Mouse (Mus musculus) left cerebral cortex, postnatal 25 days (tissue): ENCODE measurements around the gene Gm5617. TPM values are rescaled to one million over a fixed set of nuclear protein-coding genes. Genes with fewer than 3 reads are reported as not detected.
A peak's percentile ranks its signal among the peaks of the same experiment; 100 is the strongest.
"Not testable (repeated sequence)": the region's sequence is repeated elsewhere in the genome, so short reads cannot be mapped to it uniquely, and the experiment has no call there.

Experiments
- DNase-seq, 2 experiments: peaks; one replicate each; pipeline ENCODE4 v3.0.0; 2022; ENCODE audit warnings: low spot score in 2 of 2, mixed read lengths in 1 of 2
- intact Hi-C: fragments of 180-260 bp; cut with DNase I; formaldehyde crosslinking; loops from one replicate; pipeline ENCODE4 v1.15.1; 2025
- total RNA-seq, 2 experiments: library from RNA; stranded (reverse); gene quantifications; 2 replicates each; pipeline ENCODE4 v1.2.3; 2021

Gene Gm5617
- 10 to 100 TPM; 11.2 to 12.0 TPM for total RNA-seq

DNA sequence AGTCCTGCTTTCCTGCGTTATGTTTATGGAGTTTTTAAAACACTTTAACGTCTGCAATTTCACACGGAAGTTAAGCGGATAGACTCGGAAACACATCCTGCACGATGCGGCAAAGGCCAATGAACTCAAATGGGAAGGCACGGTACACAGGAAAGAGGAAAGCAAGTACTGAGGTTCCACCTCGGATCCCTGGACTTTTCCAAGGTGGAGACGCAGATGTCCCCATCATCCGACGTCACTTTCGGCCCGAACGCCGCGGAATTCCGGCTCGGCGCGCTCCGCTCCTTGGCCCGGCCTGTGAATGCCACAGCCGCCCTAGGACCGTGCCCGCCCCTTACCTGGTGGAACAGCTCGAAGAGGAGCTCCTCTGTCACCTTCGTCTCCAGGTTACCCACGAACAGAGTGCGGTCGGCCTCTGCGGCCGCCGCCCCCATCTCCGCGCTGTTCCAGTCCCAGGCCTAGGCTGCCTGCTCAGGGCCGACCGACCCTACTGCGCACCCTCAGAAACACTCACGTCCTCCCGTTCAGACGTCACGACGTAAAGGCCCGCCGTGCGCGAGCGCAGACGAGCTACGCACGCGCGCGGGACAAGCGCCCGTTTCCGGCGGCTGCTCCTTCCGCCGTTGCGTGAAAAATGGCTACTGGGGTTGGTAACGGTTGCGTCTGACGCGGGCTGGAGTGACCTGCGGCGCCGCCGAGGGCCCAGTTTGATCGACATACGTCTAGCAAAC is at the start of gene Gm5617, which contains the start of gene Rbm7:
Gene Gm5617 (plus strand): TSS at position 626 of the 731 bp plus-strand sequence.
Gene Rbm7 (minus strand): TSS at position 483 of the 731 bp plus-strand sequence.
- peak; percentile 93 to 97 for DNase-seq
- intact Hi-C loops = loop anchor here (1.0 to 2.0 kb wide), 2 partner anchors 15 to 64 kb away; partner anchors contain the start of gene Rexo2

DNA sequence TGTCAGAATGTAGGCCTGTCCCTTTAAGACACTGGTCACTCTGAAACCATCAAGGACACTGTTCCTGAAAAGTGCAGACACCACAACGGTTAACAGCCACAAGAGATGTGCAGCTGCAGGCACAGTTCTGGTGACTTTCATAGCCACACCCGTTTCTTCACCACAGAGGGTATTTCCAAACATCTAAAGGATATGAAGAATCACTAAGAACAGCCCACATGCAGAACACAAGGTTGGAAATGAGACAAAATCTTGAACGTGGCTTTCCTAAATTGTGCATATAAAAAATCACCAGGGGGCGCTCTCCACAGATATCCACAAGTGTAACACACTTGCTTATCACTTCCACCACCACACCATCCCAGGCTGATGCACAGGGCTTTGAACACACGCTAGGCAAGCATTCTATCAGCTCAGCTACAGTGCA is 47.4 kb upstream of the Gm5617 start:
- intact Hi-C loops = loop anchor here (10.0 kb wide), 1 partner anchor 137 kb away; no protein-coding TSS in a partner anchor
- peak in 1 of 2 experiments; percentile 19 for DNase-seq

DNA sequence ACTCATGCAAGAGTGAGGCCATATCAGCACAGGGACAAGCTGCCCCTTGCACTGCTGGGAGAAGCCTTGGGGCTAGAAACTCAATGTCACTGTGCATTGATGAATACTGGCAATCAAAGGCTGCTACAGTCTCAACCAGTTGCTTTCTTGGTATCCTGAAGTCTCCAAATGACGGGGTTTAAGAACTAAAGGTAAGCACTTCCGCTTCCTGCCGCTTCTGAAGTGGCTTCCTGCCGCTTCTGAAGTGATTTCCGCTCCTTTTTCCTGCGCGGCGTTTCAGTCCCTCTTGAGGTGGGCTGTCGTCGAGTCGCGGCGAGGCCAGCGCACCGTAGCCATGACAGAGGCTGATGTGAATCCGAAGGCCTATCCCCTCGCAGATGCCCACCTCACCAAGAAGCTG is 45.2 kb upstream of the Gm5617 start:
- intact Hi-C loops = no loop called here

DNA sequence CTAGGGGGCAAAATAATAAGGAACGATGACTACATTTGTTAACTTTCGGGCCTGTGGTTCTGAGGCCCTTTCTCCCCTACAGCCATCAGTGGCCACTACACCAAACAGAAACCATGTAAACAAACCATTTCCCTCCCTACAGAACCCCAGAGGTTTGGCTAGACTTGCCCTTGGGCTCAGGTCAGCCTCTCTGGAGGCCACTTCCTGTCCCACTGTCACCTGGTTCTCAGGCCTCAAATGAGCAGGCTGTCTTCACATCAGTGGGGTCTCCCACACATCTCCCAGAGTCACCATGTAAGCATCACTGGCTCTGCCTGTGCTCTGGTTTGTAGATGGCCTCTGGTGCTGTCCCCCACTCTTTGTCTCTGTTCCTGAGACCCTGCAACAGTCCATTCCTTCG is 39.3 kb upstream of the Gm5617 start:
- DNase-seq = no peak
- intact Hi-C loops = no loop called here

More for the DNA sequence above, 45.2 kb upstream of the Gm5617 start:
- DNase-seq = no peak

DNA sequence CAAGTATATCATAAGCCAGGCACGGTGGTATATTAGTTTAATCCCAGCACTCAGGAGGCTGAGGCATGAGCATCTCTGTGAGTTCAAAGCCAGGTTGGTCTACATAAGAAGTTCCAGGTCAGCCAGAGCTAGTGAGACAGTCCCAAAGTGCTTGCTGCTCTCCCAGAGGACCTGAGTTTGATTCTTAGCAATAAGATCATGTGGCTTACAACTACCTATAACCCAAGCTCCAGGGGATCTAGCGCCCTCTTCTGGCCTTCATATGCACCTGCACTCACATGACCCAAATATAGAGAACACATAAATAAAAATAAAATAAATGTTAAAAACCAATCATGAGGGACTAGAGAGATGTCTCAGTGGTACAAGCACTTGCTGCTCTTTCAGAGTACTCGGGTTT is 36.4 kb upstream of the Gm5617 start:
- intact Hi-C loops = no loop called here
- DNase-seq = no peak

DNA sequence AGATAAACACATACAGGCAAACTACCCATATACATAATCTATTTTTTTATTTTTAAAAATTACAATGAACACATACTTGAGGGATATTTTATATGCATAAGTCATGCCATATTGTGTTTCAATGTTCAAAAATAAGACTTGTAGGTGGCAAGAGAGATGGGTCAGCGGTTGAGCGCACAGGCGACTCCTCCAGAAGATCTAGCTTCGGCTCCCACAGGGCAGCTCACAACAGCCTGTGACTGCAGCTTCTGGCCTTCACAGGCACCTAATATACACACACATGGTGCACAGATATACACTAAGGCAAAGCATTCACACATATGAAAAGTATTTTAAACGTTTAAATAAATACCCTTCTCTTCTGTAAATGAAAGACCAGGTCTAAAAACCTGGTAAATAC is 35.9 kb upstream of the Gm5617 start:
- intact Hi-C loops = no loop called here
- DNase-seq = no peak

DNA sequence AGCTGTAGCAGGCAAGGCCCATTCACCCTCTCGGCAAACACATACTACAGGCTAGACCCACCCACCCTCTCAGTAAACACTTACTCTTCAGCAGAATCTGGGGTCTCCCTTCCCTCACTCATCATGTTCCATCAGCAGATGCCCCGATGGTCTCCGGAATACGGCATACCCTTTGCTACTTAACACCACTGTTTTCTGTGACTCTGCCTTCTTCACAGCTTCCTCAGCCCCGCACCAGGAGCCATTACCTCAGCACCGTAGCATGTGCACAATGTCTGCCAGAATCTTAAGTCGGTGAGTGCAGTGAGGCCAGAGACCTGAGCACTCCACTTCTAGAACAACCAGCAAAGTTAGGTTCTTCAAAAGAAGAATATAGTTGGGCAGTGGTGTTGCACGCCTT is 34.5 kb upstream of the Gm5617 start:
- no peak for DNase-seq
- intact Hi-C loops = no loop called here

DNA sequence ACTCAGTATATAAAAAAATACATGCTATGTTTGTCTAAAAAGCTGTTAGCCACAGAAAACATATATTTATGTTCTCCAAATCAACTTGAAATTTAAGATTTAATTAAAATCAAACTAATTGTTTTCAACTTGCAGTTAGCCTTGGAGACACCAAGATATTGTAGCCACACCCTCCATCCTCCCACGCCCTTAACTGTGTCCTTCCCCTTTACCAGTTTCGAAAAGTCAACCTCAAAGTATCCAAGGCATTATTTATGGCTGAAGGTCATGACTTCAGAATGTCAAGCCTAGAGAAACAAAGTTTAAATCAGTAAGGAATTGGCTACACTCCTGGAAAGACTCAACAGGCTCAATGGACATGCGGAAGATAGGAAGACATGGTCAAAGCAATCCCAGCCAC is 33.7 kb upstream of the Gm5617 start:
- intact Hi-C loops = no loop called here
- no peak for DNase-seq

DNA sequence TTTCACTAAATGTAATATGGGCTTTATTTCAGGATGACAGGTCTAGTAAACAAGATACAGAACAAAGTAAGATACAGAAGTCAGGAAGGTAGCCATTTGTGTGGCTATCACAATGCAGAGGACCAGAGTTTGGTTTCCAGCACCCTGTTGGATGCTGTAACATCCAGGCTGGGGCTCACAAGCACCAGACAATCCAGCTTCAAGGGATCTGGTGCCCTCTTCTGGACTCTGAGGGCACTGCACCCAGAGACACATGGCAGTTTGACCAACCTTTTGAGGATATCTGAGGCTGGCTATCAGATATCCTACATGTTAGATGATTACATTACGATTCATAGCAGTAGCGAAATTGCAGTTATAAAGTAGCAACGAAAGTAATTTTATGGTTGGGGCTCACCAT is 29.6 kb upstream of the Gm5617 start:
- intact Hi-C loops = loop anchor here (2.0 kb wide), 1 partner anchor 93 kb away; no protein-coding TSS in a partner anchor
- no peak for DNase-seq

DNA sequence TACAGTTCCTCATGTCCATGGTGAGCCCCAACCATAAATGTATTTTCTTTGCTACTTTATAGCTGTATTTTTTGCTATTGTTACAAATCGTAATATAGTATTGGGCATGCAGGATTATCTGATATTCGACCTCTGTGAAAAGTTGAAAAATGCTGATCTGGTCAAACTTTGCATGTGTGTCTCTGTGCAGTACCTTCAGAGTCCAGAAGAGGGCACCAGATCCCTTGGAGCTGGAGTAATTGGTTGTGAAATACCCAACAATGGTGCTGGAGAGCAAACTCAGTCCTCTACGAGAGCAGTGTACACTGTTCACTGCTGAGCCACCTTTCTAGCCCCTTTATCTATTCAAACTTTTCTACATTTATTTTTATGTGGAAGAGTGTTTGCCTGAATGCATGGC is 28.4 kb upstream of the Gm5617 start:
- intact Hi-C loops = loop anchor here (2.0 kb wide), 1 partner anchor 92 kb away; no protein-coding TSS in a partner anchor
- peak; percentile 35 to 46 for DNase-seq

DNA sequence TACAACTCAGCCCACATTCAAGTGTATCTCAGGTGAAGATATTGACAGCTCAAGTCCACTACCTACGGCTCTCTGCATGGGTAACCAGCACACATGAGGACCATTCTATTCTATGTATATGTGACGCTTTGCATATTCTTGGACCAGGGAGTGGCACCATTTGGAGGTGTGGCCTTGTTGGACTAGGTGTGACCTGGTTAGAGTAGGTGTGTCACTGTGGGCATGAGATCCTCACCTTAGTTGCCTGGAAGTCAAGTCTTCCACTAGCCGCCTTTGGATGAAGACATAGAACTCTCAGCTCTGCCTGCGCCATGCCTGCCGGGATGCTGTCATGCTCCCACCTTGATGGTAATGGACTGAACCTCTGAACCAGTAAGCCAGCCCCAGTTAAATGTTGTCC is 27.8 kb upstream of the Gm5617 start:
- intact Hi-C loops = loop anchor here (2.0 kb wide), 1 partner anchor 91 kb away; no protein-coding TSS in a partner anchor
- DNase-seq = not testable (repeated sequence)

DNA sequence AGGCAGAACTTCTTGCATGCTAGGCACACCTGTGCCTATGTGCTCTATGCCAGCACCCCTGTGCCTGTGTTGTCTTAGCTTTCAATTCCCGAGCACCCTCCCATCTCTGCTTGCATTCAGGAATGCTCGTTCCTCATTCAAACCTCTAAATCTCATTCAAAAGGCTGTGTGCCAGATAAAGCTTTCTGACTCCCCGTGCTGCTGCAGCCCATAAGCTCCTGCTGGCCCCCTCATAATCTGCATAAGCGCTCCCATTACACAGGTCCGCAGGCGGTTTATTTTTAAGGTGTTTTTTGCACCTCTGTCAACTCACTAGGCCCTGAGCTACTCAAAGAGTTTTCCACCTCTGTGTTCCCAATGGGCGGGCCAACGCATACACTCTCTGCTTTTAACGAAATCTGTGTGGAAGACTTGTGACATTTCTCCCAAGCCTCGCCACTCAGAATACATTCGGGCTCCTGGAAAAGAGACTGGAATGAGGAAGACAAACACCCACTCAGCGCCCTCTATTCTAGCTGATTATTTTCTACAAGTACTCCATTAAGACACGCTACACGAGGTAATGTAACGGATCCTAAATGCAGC is 22.7 kb upstream of the Gm5617 start:
- intact Hi-C loops = loop anchor here (5.0 kb wide), 1 partner anchor 205 kb away; no protein-coding TSS in a partner anchor
- peak in 1 of 2 experiments; percentile 78 for DNase-seq

DNA sequence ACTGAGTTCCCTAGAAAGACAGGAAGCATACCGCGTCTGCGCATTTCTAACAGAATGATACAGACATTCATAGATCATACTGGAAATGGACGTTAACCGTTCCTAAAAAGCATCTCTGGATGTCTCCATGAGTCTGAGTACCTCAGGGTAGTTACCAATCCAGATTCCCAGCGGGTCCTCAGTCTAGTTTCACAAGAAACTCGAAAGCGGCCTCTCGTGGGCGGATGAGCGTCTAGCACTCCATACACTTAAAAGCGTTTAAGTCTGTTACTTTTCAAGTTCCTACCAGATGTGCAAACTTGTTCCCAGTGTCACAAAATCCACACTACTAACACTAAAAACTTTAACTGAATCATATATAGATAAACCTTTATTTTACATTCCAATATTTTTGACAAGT is 22.1 kb upstream of the Gm5617 start:
- DNase-seq = peak in 1 of 2 experiments; percentile 44
- intact Hi-C loops = loop anchor here (5.0 kb wide), 1 partner anchor 206 kb away; no protein-coding TSS in a partner anchor

DNA sequence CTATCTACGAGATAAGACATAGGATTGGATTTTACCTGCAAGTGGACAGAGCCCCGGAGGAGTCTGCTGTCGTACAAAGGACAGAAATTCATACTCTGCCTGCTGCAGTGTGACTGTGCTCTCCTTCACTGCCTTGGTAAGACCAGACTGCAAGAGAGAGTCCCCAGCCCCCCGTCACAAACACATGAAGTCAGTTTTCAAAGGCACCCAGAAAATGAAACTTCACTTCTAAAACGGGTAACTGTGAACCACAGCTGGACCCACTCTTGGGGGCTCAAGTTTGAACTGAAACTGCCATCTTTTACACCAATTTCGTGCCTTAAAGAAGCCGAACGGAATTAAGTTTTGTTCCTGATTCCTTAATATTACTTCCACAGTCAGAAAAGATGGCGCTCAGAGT is 20.9 kb upstream of the Gm5617 start:
- intact Hi-C loops = loop anchor here (5.0 kb wide), 1 partner anchor 207 kb away; no protein-coding TSS in a partner anchor
- DNase-seq = no peak

DNA sequence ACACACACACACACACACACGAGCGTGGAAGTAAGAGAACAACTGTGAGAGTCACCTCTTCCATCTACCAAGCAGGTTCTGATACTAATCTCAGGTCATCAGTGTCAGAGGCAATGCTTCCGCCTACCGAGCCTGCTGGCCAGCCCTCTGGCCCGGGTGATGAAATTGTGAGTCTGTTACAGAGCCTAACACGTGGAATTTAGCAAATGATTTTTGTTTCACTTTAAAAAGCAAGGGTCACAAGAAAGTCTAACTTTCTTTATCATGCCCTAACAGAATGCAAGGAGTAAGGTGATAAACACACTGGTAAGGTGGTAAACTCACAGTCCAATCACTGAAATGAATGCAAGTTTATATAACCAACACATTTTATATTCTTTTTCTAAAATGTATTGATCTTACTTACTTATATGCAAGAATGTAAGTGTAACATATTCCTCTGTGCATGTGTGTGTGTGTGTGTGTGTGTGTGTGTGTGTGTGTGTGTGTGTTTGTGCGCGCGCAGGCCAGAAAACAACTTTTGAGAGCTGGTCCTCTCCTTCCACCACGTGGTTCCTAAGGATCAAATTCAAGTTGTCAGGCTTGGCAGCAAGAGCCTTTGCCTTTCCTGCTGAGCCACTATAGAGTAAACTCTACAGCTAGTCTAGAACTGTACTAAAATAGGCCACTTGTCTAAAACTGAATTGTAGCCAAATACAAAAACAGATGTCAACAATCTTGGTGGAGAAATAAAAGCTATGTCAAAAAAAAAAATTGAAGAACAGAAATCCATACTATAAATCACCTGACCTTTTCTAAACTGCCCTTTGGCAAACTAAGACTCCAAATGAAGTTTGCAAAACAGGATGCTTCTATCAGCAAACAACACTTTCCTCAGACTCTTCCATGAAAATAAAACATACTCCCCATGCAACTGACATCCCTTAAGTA is 18.7 kb upstream of the Gm5617 start:
- DNase-seq = no peak
- intact Hi-C loops = no loop called here

DNA sequence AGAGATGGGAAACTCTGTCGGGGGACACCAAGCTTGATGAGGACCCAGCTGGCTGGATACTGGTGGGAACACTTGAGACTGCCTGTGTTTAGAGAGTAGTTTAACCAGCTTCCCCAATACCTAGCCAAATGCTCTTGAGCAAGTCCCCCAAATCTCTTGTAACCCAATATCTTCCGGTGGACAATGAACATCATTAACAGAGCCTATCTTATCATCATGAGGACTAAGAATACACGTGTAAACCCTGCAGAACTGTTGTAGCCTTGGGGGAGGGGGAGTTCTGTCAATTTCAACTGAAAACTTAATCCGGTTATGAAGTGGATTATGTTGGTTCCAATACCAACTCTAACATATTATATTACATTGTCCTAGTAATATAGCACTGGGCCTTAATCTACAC is 16.4 kb upstream of the Gm5617 start:
- DNase-seq = no peak
- intact Hi-C loops = no loop called here

DNA sequence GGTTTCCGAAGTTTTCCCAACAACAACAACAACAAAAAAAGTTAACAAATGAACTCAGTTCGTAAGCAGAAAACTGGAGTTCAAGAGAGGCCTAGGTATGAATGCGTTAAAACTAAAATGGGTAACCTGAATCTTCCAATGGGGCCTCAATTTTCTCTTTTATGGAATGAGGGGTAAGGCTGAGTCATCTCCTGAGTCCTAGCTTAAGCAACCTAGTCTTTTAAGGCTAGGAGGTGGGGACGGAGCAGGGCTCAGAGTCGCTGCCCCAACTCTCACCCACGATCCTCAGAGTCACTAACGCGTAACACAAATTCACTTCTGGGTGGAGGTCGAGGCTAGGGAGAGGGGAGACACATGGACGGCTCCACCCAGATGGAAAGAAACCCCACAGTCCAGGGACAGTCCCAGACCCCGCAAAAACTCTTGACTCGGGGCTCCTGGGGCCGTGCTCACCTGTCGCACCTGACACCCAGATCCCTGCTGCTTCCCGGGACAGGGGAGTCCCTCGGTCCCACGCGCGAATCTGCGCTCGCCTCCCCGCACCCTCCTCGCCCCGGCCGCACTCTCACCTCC is 15.3 kb upstream of the Gm5617 start:
- DNase-seq = no peak
- intact Hi-C loops = loop anchor here (1.0 kb wide), 1 partner anchor 15 kb away; the partner anchor contains the start of genes Gm5617 and Rbm7

DNA sequence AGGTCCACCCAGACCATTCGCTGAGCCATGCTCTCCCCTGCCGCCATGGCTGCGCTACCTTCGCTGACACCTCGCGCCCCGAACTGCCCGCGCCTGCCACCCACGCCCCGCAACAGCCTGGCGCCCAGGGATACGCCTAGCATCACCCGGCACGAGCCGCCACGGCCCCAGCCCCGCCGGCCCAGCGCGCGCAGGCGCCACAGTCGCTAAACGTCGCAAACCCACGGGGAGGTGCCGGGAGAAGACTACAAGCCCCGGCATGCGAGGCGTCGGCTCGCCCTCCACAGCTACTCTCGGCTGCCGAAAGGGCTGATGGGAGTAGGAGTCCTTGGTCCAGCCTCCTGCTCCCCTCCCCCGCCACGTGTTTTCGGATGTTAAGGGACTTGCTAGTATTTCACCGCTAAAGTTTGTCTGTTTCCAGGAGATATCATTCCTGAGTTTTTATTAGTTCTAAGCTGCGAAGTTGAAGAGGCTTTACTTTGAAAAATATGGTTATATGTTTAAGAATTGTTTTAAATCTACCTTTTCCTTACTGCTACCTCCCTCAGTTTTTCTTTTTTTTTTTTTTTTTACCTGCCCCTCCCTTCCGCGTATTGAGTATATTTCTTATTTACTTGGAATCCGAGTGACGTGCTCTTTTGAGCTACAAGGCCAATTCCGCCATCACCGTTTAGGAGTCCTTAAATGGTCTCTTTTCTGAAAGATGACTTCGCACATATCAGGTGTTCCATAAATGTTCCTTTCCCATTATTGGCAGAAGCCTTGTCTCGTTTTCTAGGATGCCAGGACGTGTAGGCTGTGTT is 14.6 kb upstream of the Gm5617 start, which contains the start of gene Rexo2:
Gene Rexo2 (minus strand): TSS at position 213 of the 803 bp plus-strand sequence.
- peak; percentile 93 to 98 for DNase-seq
- intact Hi-C loops = loop anchor here (1.0 kb wide), 1 partner anchor 15 kb away; the partner anchor contains the start of genes Gm5617 and Rbm7
